Mouse (Mus musculus) bone marrow macrophage, adult 2 months (primary cell): ENCODE results near the gene Minos1.

Experiments used
- CTCF ChIP-seq: IDR thresholded peaks from 2 replicates; pipeline ENCODE4 v1.5.1; 2012; ENCODE audit warnings: low read depth, mild to moderate bottlenecking, low read length, moderate library complexity
- POLR2A ChIP-seq: IDR thresholded peaks from 2 replicates; pipeline ENCODE4 v1.6.1; 2012; ENCODE audit warnings: mild to moderate bottlenecking, low read depth, low read length, borderline replicate concordance

GRCm38 (mm10) chr4:139052796-139053195 lies 78.1 kb downstream of the Minos1 start:
- TF ChIP-seq CTCF (no peak), POLR2A (no peak)
